Mouse (Mus musculus) erythroblast, embryonic 14.5 days (primary cell): ENCODE data around the gene Thy1. TPM values are rescaled to one million over a fixed set of nuclear protein-coding genes. Genes with fewer than 3 reads are reported as not detected.

Experiments
- H3K27me3 ChIP-seq: 2 replicates; pipeline ENCODE4 v1.6.1; 2012; ENCODE audit warnings: inconsistent platforms; ENCODE audit not compliant: control insufficient read depth
- H3K36me3 ChIP-seq: 2 replicates; pipeline ENCODE4 v1.6.1; 2012; ENCODE audit warnings: mild to moderate bottlenecking, inconsistent platforms; ENCODE audit not compliant: control insufficient read depth
- H3K4me1 ChIP-seq: 2 replicates; pipeline ENCODE4 v1.6.1; 2012; ENCODE audit warnings: inconsistent platforms; ENCODE audit not compliant: control insufficient read depth
- H3K4me3 ChIP-seq: replicated peaks from 2 replicates; pipeline ENCODE3; 2012; ENCODE audit warnings: moderate library complexity, mild to moderate bottlenecking, inconsistent platforms
- H3K9me3 ChIP-seq: 2 replicates; pipeline ENCODE4 v1.6.1; 2012; ENCODE audit warnings: low read length, inconsistent platforms, mixed read lengths; ENCODE audit not compliant: control insufficient read depth
- GATA1 ChIP-seq: IDR thresholded peaks from 2 replicates; pipeline ENCODE4 v1.6.1; 2012; ENCODE audit warnings: low read length, inconsistent platforms, mixed read lengths
- TAL1 ChIP-seq: IDR thresholded peaks from 3 replicates; pipeline ENCODE4 v1.6.1; 2012; ENCODE audit warnings: low read length, inconsistent platforms, mixed read lengths
- polyA plus RNA-seq: library from polyadenylated mRNA; stranded (reverse); fragments of >175 nt; gene quantifications from 2 replicates; pipeline ENCODE4 v1.2.3, GENCODE M21; 2012

Gene Thy1
- polyA plus RNA-seq, 1 experiment, result not detected

GRCm38 (mm10) chr9:44044426-44045157, 1.4 kb downstream of the Thy1 start:
- Histone ChIP-seq H3K9me3 (no peaks in the 10 kb centered on the region), H3K4me1 (no peaks in the 10 kb centered on the region), H3K27me3 (peaks cover 56% of the 10 kb centered on the region), H3K4me3 (no peak overlapping the region), H3K36me3 (no peaks in the 10 kb centered on the region)
- TF ChIP-seq TAL1 (no peak), GATA1 (no peak)

GRCm38 (mm10) chr9:44045158-44045883, 2.1 kb downstream of the Thy1 start:
- Histone ChIP-seq H3K9me3 (no peaks in the 10 kb centered on the region), H3K4me1 (no peaks in the 10 kb centered on the region), H3K36me3 (no peaks in the 10 kb centered on the region), H3K4me3 (no peak overlapping the region), H3K27me3 (peaks cover 56% of the 10 kb centered on the region)
- TF ChIP-seq GATA1 (no peak), TAL1 (no peak)

GRCm38 (mm10) chr9:44045884-44046272, 2.7 kb downstream of the Thy1 start:
- Histone ChIP-seq H3K9me3 (no peaks in the 10 kb centered on the region), H3K27me3 (peaks cover 56% of the 10 kb centered on the region), H3K4me1 (no peaks in the 10 kb centered on the region), H3K36me3 (no peaks in the 10 kb centered on the region), H3K4me3 (no peak overlapping the region)
- TF ChIP-seq TAL1 (no peak), GATA1 (no peak)

GRCm38 (mm10) chr9:44046426-44046825, 3.2 kb downstream of the Thy1 start:
- Histone ChIP-seq H3K4me3 (no peak overlapping the region), H3K9me3 (no peaks in the 10 kb centered on the region), H3K4me1 (no peaks in the 10 kb centered on the region), H3K27me3 (peaks cover 56% of the 10 kb centered on the region), H3K36me3 (no peaks in the 10 kb centered on the region)
- TF ChIP-seq TAL1 (no peak), GATA1 (no peak)

- peaks cover 54% of the 10 kb centered on the region for H3K27me3 ChIP-seq
Measured at GRCm38 (mm10) chr9:44047071-44047470, 3.9 kb downstream of the Thy1 start.

GRCm38 (mm10) chr9:44047571-44048490, 4.6 kb downstream of the Thy1 start:
- Histone ChIP-seq H3K9me3 (no peaks in the 10 kb centered on the region), H3K4me3 (no peak overlapping the region), H3K27me3 (peaks cover 48% of the 10 kb centered on the region), H3K4me1 (no peaks in the 10 kb centered on the region), H3K36me3 (no peaks in the 10 kb centered on the region)
- TF ChIP-seq TAL1 (no peak), GATA1 (no peak)

More at GRCm38 (mm10) chr9:44047071-44047470, 3.9 kb downstream of the Thy1 start:
- Histone ChIP-seq H3K9me3 (no peaks in the 10 kb centered on the region), H3K36me3 (no peaks in the 10 kb centered on the region), H3K4me3 (no peak overlapping the region), H3K4me1 (no peaks in the 10 kb centered on the region)
- TF ChIP-seq GATA1, result no peak
- no peak for TF ChIP-seq TAL1

- Histone ChIP-seq H3K4me3 (no peak overlapping the region), H3K36me3 (no peaks in the 10 kb centered on the region), H3K27me3 (peaks cover 38% of the 10 kb centered on the region), H3K9me3 (no peaks in the 10 kb centered on the region), H3K4me1 (no peaks in the 10 kb centered on the region)
- TF ChIP-seq GATA1 (no peak), TAL1 (no peak)
Measured at GRCm38 (mm10) chr9:44048541-44049380, 5.6 kb downstream of the Thy1 start.
